8 mouse cellular contexts compared by ENCODE assay signal in the genomic region with DNA sequence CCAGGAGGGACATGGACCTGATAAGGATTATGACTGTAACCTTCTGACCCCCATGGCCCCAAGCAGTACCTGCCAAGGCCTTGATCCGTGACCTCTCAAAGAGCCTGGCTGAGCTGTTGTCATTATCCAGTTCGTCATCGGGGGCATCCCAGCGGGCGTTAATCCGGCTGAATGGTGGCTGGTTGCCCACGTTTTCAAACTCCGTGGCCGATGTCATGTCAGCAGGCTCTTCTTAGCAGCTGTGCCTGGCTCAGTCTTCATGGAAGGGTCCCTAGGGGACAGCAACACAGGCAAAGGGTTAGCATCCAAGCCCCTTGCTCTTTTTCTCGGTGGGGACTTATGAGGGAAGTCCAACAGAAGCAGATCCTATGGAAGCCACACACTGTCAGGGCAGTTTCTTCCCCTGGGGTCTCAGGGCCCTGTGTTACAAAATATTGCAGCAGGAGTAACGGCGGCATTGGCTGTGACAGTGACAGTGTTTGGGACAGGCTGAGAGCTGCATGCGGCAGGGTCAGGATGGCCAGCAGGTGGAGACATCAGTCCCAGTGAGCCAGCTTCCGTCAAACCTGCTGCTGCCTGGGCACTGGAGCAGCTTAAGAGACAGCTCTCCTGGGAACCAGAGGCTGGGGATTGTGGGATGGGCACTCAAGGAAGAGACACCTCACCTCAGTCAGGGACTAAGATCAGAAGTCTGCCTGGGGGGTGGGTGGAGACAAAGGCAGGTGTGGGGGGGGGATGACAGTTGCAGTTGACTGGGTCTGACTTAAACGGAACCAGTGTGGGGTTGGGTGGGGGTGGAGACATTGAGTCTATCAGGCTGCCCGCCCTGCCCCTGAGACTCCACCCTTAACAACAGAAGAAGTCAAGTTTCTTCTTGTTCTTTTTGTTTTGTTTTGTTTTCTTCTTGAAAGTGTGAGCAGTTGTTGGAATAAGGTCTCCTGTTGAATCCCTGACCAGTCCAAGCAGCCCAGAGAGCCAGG.
DNase-seq lines count a peak whose midpoint lies in the region; ATAC-seq and TF ChIP-seq lines count a peak whose summit lies in the region.

No protein-coding gene starts in this region.

- H3K9ac ChIP-seq in liver, embryonic 15.5 days: peak overlapping the region; percentile 7; the same call in 1 of the 2 replicates
- H3K9ac ChIP-seq in neural tube, embryonic 12.5 days: no peak overlapping the region

- WGBS in heart, embryonic 10.5 days: 62% methylated on average over 16 of the region's 16 CpGs
- 57% methylated on average over 16 of the region's 16 CpGs for WGBS in liver, embryonic 15.5 days (ENCODE audit: insufficient replicate concordance)
- 56% methylated on average over 16 of the region's 16 CpGs for WGBS in neural tube, embryonic 12.5 days

- ATAC-seq in CD4-positive, CD25-positive, alpha-beta regulatory T cell, adult 4 months: peak; percentile 79
- peak; percentile 72 for ATAC-seq in liver, embryonic 15.5 days (ENCODE audit: insufficient read depth)
- peak; percentile 59; the same call in 1 of the 2 replicates for ATAC-seq in neural tube, embryonic 12.5 days (ENCODE audit: low FRiP score, low read depth)

- TF ChIP-seq POLR2A in embryonic fibroblast, embryonic 13.5 days (IDR thresholded peaks at IDR 0.05; ENCODE audit: low read depth, low read length): no peak
- TF ChIP-seq POLR2A in testis, adult 2 months (IDR thresholded peaks at IDR 0.05; ENCODE audit: control insufficient read depth, low read depth, low read length): no peak

- peak; percentile 92 for TF ChIP-seq CTCF in embryonic fibroblast, embryonic 13.5 days (IDR thresholded peaks at IDR 0.05; ENCODE audit: borderline replicate concordance, insufficient read depth, low read length)
- TF ChIP-seq CTCF in testis, adult 2 months (IDR thresholded peaks at IDR 0.05; ENCODE audit: control insufficient read depth, insufficient read depth, insufficient replicate concordance, low read depth, low read length): peak; percentile 65; the same call in 1 of the 2 replicates

- H3K9me3 ChIP-seq in heart, embryonic 10.5 days: no peaks in the 10 kb centered on the region
- H3K9me3 ChIP-seq in liver, embryonic 15.5 days (replicated peaks): no peaks in the 10 kb centered on the region
- no peaks in the 10 kb centered on the region for H3K9me3 ChIP-seq in neural tube, embryonic 12.5 days

- no peak overlapping the region for H3K4me3 ChIP-seq in embryonic fibroblast, embryonic 13.5 days (ENCODE audit: insufficient read depth, low read length)
- no peak overlapping the region for H3K4me3 ChIP-seq in heart, embryonic 10.5 days
- H3K4me3 ChIP-seq in liver, embryonic 15.5 days (replicated peaks): no peak overlapping the region
- H3K4me3 ChIP-seq in neural tube, embryonic 12.5 days: no peak overlapping the region
- no peak overlapping the region for H3K4me3 ChIP-seq in testis, adult 2 months (ENCODE audit: control insufficient read depth, low read depth, low read length)

- no peaks in the 10 kb centered on the region for H3K4me1 ChIP-seq in embryonic fibroblast, embryonic 13.5 days (ENCODE audit: control insufficient read depth, insufficient read depth, low read length)
- H3K4me1 ChIP-seq in heart, embryonic 10.5 days: peaks cover 47% of the 10 kb centered on the region
- H3K4me1 ChIP-seq in liver, embryonic 15.5 days (replicated peaks): peaks cover 56% of the 10 kb centered on the region
- peaks cover 10% of the 10 kb centered on the region for H3K4me1 ChIP-seq in neural tube, embryonic 12.5 days
- peaks cover 11% of the 10 kb centered on the region for H3K4me1 ChIP-seq in testis, adult 2 months (ENCODE audit: control insufficient read depth, insufficient read depth, low read length)

- H3K27ac ChIP-seq in embryonic fibroblast, embryonic 13.5 days (ENCODE audit: insufficient read depth, low read length): no peak overlapping the region
- peak overlapping the region; percentile 67; the same call in 1 of the 2 replicates for H3K27ac ChIP-seq in heart, embryonic 10.5 days
- H3K27ac ChIP-seq in liver, embryonic 15.5 days (replicated peaks): peak overlapping the region; percentile 51
- H3K27ac ChIP-seq in neural tube, embryonic 12.5 days: no peak overlapping the region
- no peak overlapping the region for H3K27ac ChIP-seq in testis, adult 2 months (ENCODE audit: control insufficient read depth, insufficient read depth, low read depth, low read length)

- H3K4me2 ChIP-seq in liver, embryonic 15.5 days: peak overlapping the region; percentile 24
- no peak overlapping the region for H3K4me2 ChIP-seq in neural tube, embryonic 12.5 days (replicated peaks)

- H3K36me3 ChIP-seq in heart, embryonic 10.5 days: no peaks in the 10 kb centered on the region
- H3K36me3 ChIP-seq in liver, embryonic 15.5 days (replicated peaks): peaks cover 79% of the 10 kb centered on the region
- H3K36me3 ChIP-seq in neural tube, embryonic 12.5 days: no peaks in the 10 kb centered on the region
- H3K36me3 ChIP-seq in testis, adult 2 months (ENCODE audit: control insufficient read depth, insufficient read depth, low read length): no peaks in the 10 kb centered on the region

- no peaks in the 10 kb centered on the region for H3K27me3 ChIP-seq in heart, embryonic 10.5 days (ENCODE audit: insufficient read depth, poor library complexity, severe bottlenecking)
- no peaks in the 10 kb centered on the region for H3K27me3 ChIP-seq in liver, embryonic 15.5 days
- H3K27me3 ChIP-seq in neural tube, embryonic 12.5 days (replicated peaks): no peaks in the 10 kb centered on the region
- no peaks in the 10 kb centered on the region for H3K27me3 ChIP-seq in testis, adult 2 months (ENCODE audit: control insufficient read depth, insufficient read depth, low read length)

- DNase-seq in adrenal gland, postnatal 36 days: peak; percentile 83 to 85
- DNase-seq in heart, embryonic 10.5 days (ENCODE audit: low spot score): no peak
- DNase-seq in kidney, adult 8-10 months: peak; percentile 46 to 60

Comparison
In these comparisons a context has a peak if more than half of its experiments do, and no peak if none do; other contexts are left out.
1. H3K27ac ChIP-seq: peak in heart, embryonic 10.5 days (single experiment) and liver, embryonic 15.5 days (single experiment); none in embryonic fibroblast, embryonic 13.5 days (single experiment), neural tube, embryonic 12.5 days (single experiment) and testis, adult 2 months (single experiment).
2. Peak in every context shown above with its lines, with median percentiles within 50 percentile points of each other: ATAC-seq.